In genomic region chr7:45476453-45476852, GRCm38 (mm10) we compare ENCODE assay signal across 21 mouse cellular contexts. TPM values are rescaled to one million over a fixed set of nuclear protein-coding genes. Genes with fewer than 3 reads are reported as not detected.
DNase-seq lines count a peak whose midpoint lies in the region; ATAC-seq and TF ChIP-seq lines count a peak whose summit lies in the region.
"Had no signal": no experiment of that assay in that cellular context is flagged by ENCODE, and none has a peak within 500 bp of the region (broad histone marks: within the 10 kb centered on the region; RNA-seq: fewer than 3 reads in every experiment).

No protein-coding gene starts in this region.

- H3K9me3 ChIP-seq in midbrain, embryonic 11.5 days (ENCODE audit: control insufficient read depth, low read length): no peaks in the 10 kb centered on the region
- H3K9me3 ChIP-seq in midbrain, embryonic 16.5 days (replicated peaks; ENCODE audit: control insufficient read depth, low read length, poor library complexity, severe bottlenecking): no peaks in the 10 kb centered on the region
- H3K9me3 ChIP-seq: embryonic facial prominence, embryonic 13.5 days; embryonic facial prominence, embryonic 15.5 days; forebrain, embryonic 10.5 days; forebrain, embryonic 12.5 days; G1E had no signal

- TF ChIP-seq EP300 in heart, adult 2 months (IDR thresholded peaks at IDR 0.05; ENCODE audit: insufficient read depth, low read depth, low read length): no peak

- no peak overlapping the region for H3K4me2 ChIP-seq in midbrain, embryonic 11.5 days
- H3K4me2 ChIP-seq in midbrain, embryonic 16.5 days (ENCODE audit: low read length): no peak overlapping the region
- H3K4me2 ChIP-seq: embryonic facial prominence, embryonic 13.5 days; embryonic facial prominence, embryonic 15.5 days; forebrain, embryonic 12.5 days had no signal

- peak; percentile 25 for DNase-seq in cerebellum, adult 9-11 months
- DNase-seq in cerebellum, postnatal 4 days (ENCODE audit: low spot score in 2 of 2): no peak
- DNase-seq in heart, adult 2 months: no peak
- DNase-seq in heart, postnatal 10 days: no peak
- peak; percentile 71 for DNase-seq in midbrain, embryonic 11.5 days (ENCODE audit: low spot score, missing footprints)
- DNase-seq: adrenal gland, postnatal 25 days; cerebellum, adult 11 months; cerebellum, adult 8-10 months had no signal

- no peaks in the 10 kb centered on the region for H3K27me3 ChIP-seq in heart, adult 2 months (ENCODE audit: control insufficient read depth, insufficient read depth, low read length)
- H3K27me3 ChIP-seq in midbrain, embryonic 11.5 days (ENCODE audit: control insufficient read depth, insufficient read depth, low read length): no peaks in the 10 kb centered on the region
- H3K27me3 ChIP-seq in midbrain, embryonic 16.5 days (ENCODE audit: control insufficient read depth, insufficient read depth, low read depth, low read length): no peaks in the 10 kb centered on the region
- H3K27me3 ChIP-seq: CH12.LX; embryonic facial prominence, embryonic 13.5 days; embryonic facial prominence, embryonic 15.5 days; forebrain, embryonic 12.5 days had no signal

- no peaks in the 10 kb centered on the region for H3K4me1 ChIP-seq in heart, adult 2 months (ENCODE audit: control insufficient read depth, insufficient read depth, low read length)
- no peaks in the 10 kb centered on the region for H3K4me1 ChIP-seq in midbrain, embryonic 11.5 days (ENCODE audit: control insufficient read depth, insufficient read depth, low read length)
- no peaks in the 10 kb centered on the region for H3K4me1 ChIP-seq in midbrain, embryonic 16.5 days (ENCODE audit: control insufficient read depth, insufficient read depth, low read length)
- H3K4me1 ChIP-seq: embryonic facial prominence, embryonic 15.5 days; forebrain, embryonic 10.5 days; forebrain, embryonic 12.5 days had no signal

- TF ChIP-seq POLR2A in heart, adult 2 months (IDR thresholded peaks at IDR 0.05; ENCODE audit: insufficient read depth, low read depth, low read length): no peak

- 20% methylated on average over 1 of the region's 1 CpGs for WGBS in heart, adult 2 months
- whole genome bisulfite sequencing in midbrain, embryonic 11.5 days: 37% methylated on average over 1 of the region's 1 CpGs
- 55% methylated on average over 1 of the region's 1 CpGs for WGBS in midbrain, embryonic 16.5 days

- H3K9ac ChIP-seq in heart, adult 2 months (ENCODE audit: low read depth, low read length): no peak overlapping the region
- H3K9ac ChIP-seq in midbrain, embryonic 11.5 days (ENCODE audit: low read length): no peak overlapping the region
- H3K9ac ChIP-seq in midbrain, embryonic 16.5 days (ENCODE audit: low read depth, low read length): no peak overlapping the region
- H3K9ac ChIP-seq: embryonic facial prominence, embryonic 13.5 days; embryonic facial prominence, embryonic 15.5 days; forebrain, embryonic 12.5 days had no signal

- no peaks in the 10 kb centered on the region for H3K36me3 ChIP-seq in heart, adult 2 months (ENCODE audit: control insufficient read depth, insufficient read depth, low read length)
- no peaks in the 10 kb centered on the region for H3K36me3 ChIP-seq in midbrain, embryonic 11.5 days (ENCODE audit: control insufficient read depth, insufficient read depth, low read length)
- no peaks in the 10 kb centered on the region for H3K36me3 ChIP-seq in midbrain, embryonic 16.5 days (ENCODE audit: control insufficient read depth, insufficient read depth, low read length)
- H3K36me3 ChIP-seq: embryonic facial prominence, embryonic 13.5 days; embryonic facial prominence, embryonic 15.5 days; forebrain, embryonic 12.5 days had no signal

- intact Hi-C loops in heart, adult 2 months (cut with DNase I): loop anchor here (2.0 kb wide), 1 partner anchor 84 kb away; no protein-coding TSS in a partner anchor
- intact Hi-C loops in heart, postnatal 10 days (cut with DNase I): loop anchor here (2.0 kb wide), 2 partner anchors 46 to 84 kb away; no protein-coding TSS in a partner anchor

- no peaks in the 10 kb centered on the region for H3K79me2 ChIP-seq in heart, adult 2 months (replicated peaks; ENCODE audit: control insufficient read depth, insufficient read depth, low read length)

- TF ChIP-seq CTCF in heart, adult 2 months (IDR thresholded peaks at IDR 0.05): no peak

- ATAC-seq in midbrain, embryonic 11.5 days (ENCODE audit: low FRiP score): no peak
- no peak for ATAC-seq in midbrain, embryonic 16.5 days
- ATAC-seq: forebrain, embryonic 16.5 days had no signal

- H3K4me3 ChIP-seq in heart, adult 2 months: no peak overlapping the region
- no peak overlapping the region for H3K4me3 ChIP-seq in midbrain, embryonic 11.5 days (ENCODE audit: low read depth, low read length)
- H3K4me3 ChIP-seq in midbrain, embryonic 16.5 days (ENCODE audit: low read depth, low read length): no peak overlapping the region
- H3K4me3 ChIP-seq: embryonic facial prominence, embryonic 13.5 days; embryonic facial prominence, embryonic 15.5 days; erythroblast, embryonic 14.5 days; forebrain, embryonic 10.5 days; forebrain, embryonic 12.5 days had no signal

- peak overlapping the region; percentile 12; the same call in 1 of the 2 replicates for H3K27ac ChIP-seq in heart, adult 2 months
- H3K27ac ChIP-seq in midbrain, embryonic 11.5 days (ENCODE audit: low read depth, low read length): no peak overlapping the region
- H3K27ac ChIP-seq in midbrain, embryonic 16.5 days (ENCODE audit: low read length): no peak overlapping the region
- H3K27ac ChIP-seq: embryonic facial prominence, embryonic 15.5 days; forebrain, embryonic 10.5 days; forebrain, embryonic 12.5 days had no signal

RNA-seq across cellular contexts. Expression of gene Tulp2, which starts 5.2 kb away (rescaled TPM):
- not detected for total RNA-seq in heart, adult 2 months (2021)
- 0.20 and 0.27 TPM in 2 replicates for polyA plus RNA-seq in heart, adult 2 months (2012; rRNA removed)
- not detected for total RNA-seq in heart, postnatal 10 days (2021)
- 0.15 TPM in 1 of 2 replicates, not detected in the other for polyA plus RNA-seq in midbrain, embryonic 11.5 days (2014; fragmentation: Nextera tagmentation; extraction: Ambion mirVana)
- polyA plus RNA-seq in midbrain, embryonic 16.5 days (2015; fragmentation: Nextera tagmentation; extraction: Ambion mirVana): 0.15 and 0.16 TPM in 2 replicates
- total RNA-seq: common myeloid progenitor, adult 5-6 weeks had no signal
- polyA plus RNA-seq: forebrain, embryonic 14.5 days; forebrain, embryonic 16.5 days had no signal

RNA-seq across cellular contexts. Expression of gene Bax, which starts 9.8 kb away (rescaled TPM):
- 10 to 100 TPM; 21.9 to 25.9 TPM for total RNA-seq in heart, adult 2 months (2021)
- polyA plus RNA-seq in heart, adult 2 months (2012; rRNA removed): 46.6 and 47.2 TPM in 2 replicates
- total RNA-seq in heart, postnatal 10 days (2021): 10 to 100 TPM; 44.5 to 45.8 TPM
- polyA plus RNA-seq in midbrain, embryonic 11.5 days (2014; fragmentation: Nextera tagmentation; extraction: Ambion mirVana): 169 and 201 TPM in 2 replicates
- 232 and 243 TPM in 2 replicates for polyA plus RNA-seq in midbrain, embryonic 16.5 days (2015; fragmentation: Nextera tagmentation; extraction: Ambion mirVana)

RNA-seq across cellular contexts. Expression of gene Gm45808, which starts 10.2 kb away (rescaled TPM):
- total RNA-seq in heart, adult 2 months (2021): 1 to 10 TPM; 4.8 to 8.1 TPM
- 1.6 and 2.5 TPM in 2 replicates for polyA plus RNA-seq in heart, adult 2 months (2012; rRNA removed)
- 1 to 10 TPM; 2.2 to 2.5 TPM for total RNA-seq in heart, postnatal 10 days (2021)
- polyA plus RNA-seq in midbrain, embryonic 11.5 days (2014; fragmentation: Nextera tagmentation; extraction: Ambion mirVana): not detected in 2 replicates
- not detected in 2 replicates for polyA plus RNA-seq in midbrain, embryonic 16.5 days (2015; fragmentation: Nextera tagmentation; extraction: Ambion mirVana)
- total RNA-seq: common myeloid progenitor, adult 5-6 weeks; G1E had no signal
- polyA plus RNA-seq: adrenal gland, adult 2 months; embryonic facial prominence, embryonic 11.5 days; embryonic facial prominence, embryonic 13.5 days; embryonic facial prominence, embryonic 15.5 days; erythroblast, embryonic 14.5 days; forebrain, embryonic 10.5 days; forebrain, embryonic 12.5 days; forebrain, embryonic 14.5 days; forebrain, embryonic 16.5 days; G1E had no signal

RNA-seq across cellular contexts. Expression of gene Dhdh, which starts 12.2 kb away (rescaled TPM):
- 1 to 10 TPM; 8.2 to 8.9 TPM for total RNA-seq in heart, adult 2 months (2021)
- 6.4 and 10.1 TPM in 2 replicates for polyA plus RNA-seq in heart, adult 2 months (2012; rRNA removed)
- 1 to 10 TPM; 4.7 to 6.0 TPM for total RNA-seq in heart, postnatal 10 days (2021)
- 3.2 and 3.9 TPM in 2 replicates for polyA plus RNA-seq in midbrain, embryonic 11.5 days (2014; fragmentation: Nextera tagmentation; extraction: Ambion mirVana)
- polyA plus RNA-seq in midbrain, embryonic 16.5 days (2015; fragmentation: Nextera tagmentation; extraction: Ambion mirVana): 4.1 and 4.2 TPM in 2 replicates

RNA-seq across cellular contexts. Expression of gene Ftl1, which starts 16.8 kb away (rescaled TPM):
- total RNA-seq in heart, adult 2 months (2021): 100 to 1,000 TPM; 213 to 308 TPM
- polyA plus RNA-seq in heart, adult 2 months (2012; rRNA removed): 505 and 903 TPM in 2 replicates
- 100 to 1,000 TPM; 232 to 268 TPM for total RNA-seq in heart, postnatal 10 days (2021)
- 5,242 and 5,528 TPM in 2 replicates for polyA plus RNA-seq in midbrain, embryonic 11.5 days (2014; fragmentation: Nextera tagmentation; extraction: Ambion mirVana)
- polyA plus RNA-seq in midbrain, embryonic 16.5 days (2015; fragmentation: Nextera tagmentation; extraction: Ambion mirVana): 5,323 and 5,449 TPM in 2 replicates

Comparison
In these comparisons a context has a peak if more than half of its experiments do, and no peak if none do; other contexts are left out.
1. DNase-seq: peak in cerebellum, adult 9-11 months (single experiment) and midbrain, embryonic 11.5 days (single experiment); none in cerebellum, postnatal 4 days (0 of 2), heart, adult 2 months (0 of 2) and heart, postnatal 10 days (0 of 2).